Mouse (Mus musculus) liver, adult 2 months (tissue): ENCODE data around the gene Bhlhe23. TPM values are rescaled to one million over a fixed set of nuclear protein-coding genes. Genes with fewer than 3 reads are reported as not detected.

ENCODE experiments used
- DNase-seq: peaks from one replicate; pipeline ENCODE4 v3.0.0-alpha.2; 2011; ENCODE audit warnings: low read depth, low spot score; ENCODE audit errors: extremely low read depth
- H3K27ac ChIP-seq: fragments of 200-500 bp; replicated peaks from 2 replicates; pipeline ENCODE4 v1.5.1; 2012; ENCODE audit warnings: low read depth, mild to moderate bottlenecking, control low read depth, inconsistent platforms, low read length; ENCODE audit not compliant: insufficient read depth
- H3K27me3 ChIP-seq: fragments of 200-500 bp; 2 replicates; pipeline ENCODE4 v1.6.1; 2012; ENCODE audit warnings: mild to moderate bottlenecking, moderate library complexity, low read length, inconsistent platforms; ENCODE audit not compliant: control insufficient read depth, insufficient read depth
- H3K36me3 ChIP-seq: fragments of 200-500 bp; 2 replicates; pipeline ENCODE4 v1.6.1; 2012; ENCODE audit warnings: low read length, inconsistent platforms; ENCODE audit not compliant: control insufficient read depth, insufficient read depth
- H3K4me1 ChIP-seq: fragments of 200-500 bp; 2 replicates; pipeline ENCODE4 v1.6.1; 2011; ENCODE audit warnings: low read length; ENCODE audit not compliant: control insufficient read depth, insufficient read depth
- H3K4me3 ChIP-seq: fragments of 200-500 bp; 2 replicates; pipeline ENCODE4 v1.5.1; 2011; ENCODE audit warnings: low read depth, mild to moderate bottlenecking, control low read depth, low read length, moderate library complexity; ENCODE audit not compliant: insufficient read depth
- H3K79me2 ChIP-seq: fragments of 200-500 bp; 2 replicates; pipeline ENCODE4 v1.6.1; 2012; ENCODE audit warnings: inconsistent platforms, mild to moderate bottlenecking, low read length, moderate library complexity; ENCODE audit not compliant: control insufficient read depth, insufficient read depth
- H3K9ac ChIP-seq: fragments of 200-500 bp; 2 replicates; pipeline ENCODE4 v1.6.1; 2012; ENCODE audit warnings: low read depth, mild to moderate bottlenecking, control low read depth, inconsistent platforms, low read length
- CTCF ChIP-seq: fragments of 200-500 bp; IDR thresholded peaks from 2 replicates; pipeline ENCODE4 v1.5.1; 2011; ENCODE audit warnings: low read depth, low read length, control low read depth
- POLR2A ChIP-seq: fragments of 200-500 bp; IDR thresholded peaks from 2 replicates; pipeline ENCODE4 v1.6.1; 2011; ENCODE audit warnings: low read length, control low read depth; ENCODE audit not compliant: insufficient read depth; ENCODE audit errors: extremely low read depth
- WGBS: fragments of 180-500 bp; shearing (Covaris S2); methylation state at CpG from one replicate; pipeline ENCODE4 v1.1.7; 2018; 5-methylcytosine and 5-hydroxymethylcytosine counted together
- polyA plus RNA-seq: library from polyadenylated mRNA; depleted of rRNA; stranded (reverse); fragments of >200 nt; gene quantifications from 2 replicates; pipeline ENCODE4 v1.2.3, GENCODE M21; 2012
- total RNA-seq: library from RNA; depleted of rRNA; stranded (reverse); fragments of >200 nt; gene quantifications from 2 replicates; pipeline ENCODE4 v1.2.3, GENCODE M21; 2014

Bhlhe23 gene
- total and polyA plus RNA-seq, 2 experiments: not detected

DNA sequence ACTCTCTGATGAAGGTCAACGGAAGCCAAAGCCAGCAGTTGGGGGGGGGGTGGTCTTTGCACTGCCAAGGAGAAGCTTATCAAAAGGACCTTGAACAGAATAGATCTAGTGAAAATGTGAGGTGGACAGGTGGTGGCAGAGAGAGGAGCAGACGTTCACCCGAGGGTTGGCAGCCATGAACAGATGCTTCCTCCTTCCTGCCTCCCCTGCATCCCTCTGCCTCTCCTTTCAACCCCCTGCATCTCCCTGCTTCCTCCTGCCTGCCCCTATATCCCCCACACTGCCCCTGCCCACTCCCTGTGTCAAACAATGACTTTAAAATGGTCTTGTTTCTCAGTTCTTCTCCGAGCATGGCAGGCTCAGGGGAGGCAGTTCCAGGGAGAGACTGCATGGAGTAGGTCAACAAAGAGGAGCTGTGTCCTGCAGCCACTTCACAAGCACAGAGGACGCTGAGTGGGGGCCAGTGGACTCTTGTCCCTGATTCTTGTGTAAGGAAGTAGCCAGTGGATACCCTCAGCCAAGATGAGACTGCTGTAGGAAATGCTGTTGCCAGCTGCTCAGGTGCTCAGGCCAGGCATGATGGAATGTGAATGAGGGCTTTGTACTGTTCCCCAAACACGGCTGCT lies 39.9 kb upstream of the Bhlhe23 start:
- H3K9ac ChIP-seq: no peak overlapping the region
- no peaks in the 10 kb centered on the region for H3K4me1 ChIP-seq
- no peaks in the 10 kb centered on the region for H3K36me3 ChIP-seq
- H3K79me2 ChIP-seq: no peaks in the 10 kb centered on the region
- no peak for TF ChIP-seq POLR2A
- TF ChIP-seq CTCF: no peak
- DNase-seq: no peak
- no peak overlapping the region for H3K4me3 ChIP-seq
- H3K27me3 ChIP-seq: no peaks in the 10 kb centered on the region
- 54% methylated on average over 6 of the region's 6 CpGs for WGBS
- no peak overlapping the region for H3K27ac ChIP-seq

DNA sequence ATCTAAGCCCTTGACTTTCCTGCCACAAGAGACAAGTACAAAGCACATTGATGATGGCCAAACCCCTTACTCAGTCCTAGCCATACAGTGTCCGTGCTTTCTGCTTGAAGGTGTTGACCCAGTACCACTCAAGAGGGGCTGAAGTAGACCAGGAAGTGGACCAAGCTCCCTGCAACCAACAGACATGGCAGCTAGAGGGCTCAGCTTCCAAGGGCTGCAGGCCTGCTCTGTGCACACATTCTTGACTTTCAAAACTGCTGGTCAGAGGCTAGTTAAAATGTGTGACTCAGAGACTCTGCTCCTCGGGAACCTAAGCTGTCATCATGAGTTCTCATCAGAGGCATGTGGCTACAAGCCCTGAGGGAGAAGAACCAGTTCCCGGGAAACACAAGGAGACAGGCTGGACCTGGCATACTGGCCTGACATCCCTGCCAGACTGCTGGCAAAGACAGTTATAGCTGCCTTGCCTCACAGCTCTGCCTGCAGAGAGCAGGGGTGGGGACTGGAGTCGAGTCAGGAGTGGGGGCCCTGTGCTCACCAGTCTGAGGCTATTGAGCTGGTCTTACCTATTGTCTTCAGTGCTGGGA lies 37.4 kb upstream of the Bhlhe23 start:
- no peak overlapping the region for H3K9ac ChIP-seq
- H3K27me3 ChIP-seq: no peaks in the 10 kb centered on the region; the same call in 1 of the 2 replicates
- H3K27ac ChIP-seq: no peak overlapping the region
- no peaks in the 10 kb centered on the region for H3K4me1 ChIP-seq
- TF ChIP-seq POLR2A (no peak), CTCF (no peak)
- no peak overlapping the region for H3K4me3 ChIP-seq
- 55% methylated on average over 4 of the region's 4 CpGs for WGBS
- no peaks in the 10 kb centered on the region for H3K36me3 ChIP-seq
- DNase-seq: no peak
- no peaks in the 10 kb centered on the region for H3K79me2 ChIP-seq

DNA sequence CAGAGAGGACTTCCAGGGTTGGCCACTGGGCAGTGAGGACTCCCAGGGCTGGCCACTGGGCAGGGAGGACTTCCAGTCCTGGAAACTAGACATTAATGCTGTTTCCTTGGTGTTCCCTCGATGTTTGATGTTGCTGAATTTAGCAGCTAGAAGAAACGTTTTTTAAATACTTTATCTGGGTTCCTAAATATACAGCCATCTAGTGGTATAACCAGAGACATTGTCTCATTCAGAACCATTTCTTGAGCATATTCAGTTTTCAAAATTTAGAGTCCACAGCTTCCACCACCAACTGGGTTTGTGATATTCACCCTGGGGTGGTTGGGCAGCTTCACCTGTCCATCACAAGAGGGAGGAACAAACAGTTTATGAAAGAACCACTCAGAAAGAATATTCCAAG lies 34.3 kb upstream of the Bhlhe23 start:
- Histone ChIP-seq H3K27ac (no peak overlapping the region), H3K79me2 (no peaks in the 10 kb centered on the region), H3K36me3 (no peaks in the 10 kb centered on the region), H3K27me3 (no peaks in the 10 kb centered on the region; the same call in 1 of the 2 replicates), H3K4me1 (no peaks in the 10 kb centered on the region), H3K9ac (no peak overlapping the region), H3K4me3 (no peak overlapping the region)
- no peak for TF ChIP-seq CTCF
- no peak for TF ChIP-seq POLR2A
- DNase-seq: no peak
- 36% methylated on average over 2 of the region's 2 CpGs for WGBS

DNA sequence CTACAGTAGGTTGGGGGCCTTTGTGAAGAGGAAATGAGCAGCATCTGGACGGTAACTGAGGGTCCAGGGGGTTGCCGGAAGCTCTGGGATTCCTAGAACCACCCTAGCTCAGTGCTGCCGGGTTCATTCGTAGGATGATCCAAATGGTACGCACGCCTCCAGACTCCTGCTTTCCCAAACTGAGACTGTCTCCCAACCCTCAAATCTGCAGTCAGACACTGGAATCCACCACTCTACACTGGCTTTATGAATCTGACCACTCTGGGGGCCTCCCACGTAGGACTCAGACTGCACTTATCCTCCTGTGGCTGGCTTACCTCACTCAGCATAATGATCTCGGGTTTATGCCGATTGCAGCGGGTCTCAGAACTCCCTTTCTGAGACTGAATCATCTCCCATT lies 32.8 kb upstream of the Bhlhe23 start:
- Histone ChIP-seq H3K4me1 (no peaks in the 10 kb centered on the region), H3K27ac (no peak overlapping the region), H3K79me2 (no peaks in the 10 kb centered on the region), H3K4me3 (no peak overlapping the region), H3K36me3 (no peaks in the 10 kb centered on the region), H3K27me3 (no peaks in the 10 kb centered on the region; the same call in 1 of the 2 replicates), H3K9ac (no peak overlapping the region)
- no peak for TF ChIP-seq CTCF
- TF ChIP-seq POLR2A: no peak
- DNase-seq: no peak
- 76% methylated on average over 10 of the region's 10 CpGs for WGBS

DNA sequence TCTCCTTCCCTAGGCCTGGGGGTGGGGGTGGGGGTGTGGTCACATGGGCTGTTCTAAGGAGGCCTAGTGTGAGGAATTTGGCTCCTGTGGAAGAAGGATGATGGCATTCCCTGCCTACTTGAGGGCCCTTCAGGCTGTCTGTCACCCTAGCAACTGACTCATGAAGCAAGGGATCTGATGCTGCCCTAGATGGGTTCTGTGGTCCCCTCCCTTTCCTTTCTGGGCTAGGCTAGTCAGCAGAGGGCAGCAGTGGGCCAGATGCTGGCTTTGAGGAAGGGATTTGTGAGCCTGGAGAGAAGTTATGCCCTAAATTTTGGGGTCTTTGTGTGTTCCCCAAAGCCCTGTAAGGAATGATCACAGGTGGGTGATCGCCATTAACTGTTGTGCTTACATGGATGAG lies 29.3 kb upstream of the Bhlhe23 start:
- H3K9ac ChIP-seq: no peak overlapping the region
- H3K79me2 ChIP-seq: no peaks in the 10 kb centered on the region
- no peak for DNase-seq
- 48% methylated on average over 1 of the region's 1 CpGs for WGBS
- H3K27me3 ChIP-seq: no peaks in the 10 kb centered on the region; the same call in 1 of the 2 replicates
- TF ChIP-seq POLR2A: no peak
- peak; percentile 45 for TF ChIP-seq CTCF
- H3K4me1 ChIP-seq: no peaks in the 10 kb centered on the region
- no peak overlapping the region for H3K4me3 ChIP-seq
- no peaks in the 10 kb centered on the region for H3K36me3 ChIP-seq
- no peak overlapping the region for H3K27ac ChIP-seq

DNA sequence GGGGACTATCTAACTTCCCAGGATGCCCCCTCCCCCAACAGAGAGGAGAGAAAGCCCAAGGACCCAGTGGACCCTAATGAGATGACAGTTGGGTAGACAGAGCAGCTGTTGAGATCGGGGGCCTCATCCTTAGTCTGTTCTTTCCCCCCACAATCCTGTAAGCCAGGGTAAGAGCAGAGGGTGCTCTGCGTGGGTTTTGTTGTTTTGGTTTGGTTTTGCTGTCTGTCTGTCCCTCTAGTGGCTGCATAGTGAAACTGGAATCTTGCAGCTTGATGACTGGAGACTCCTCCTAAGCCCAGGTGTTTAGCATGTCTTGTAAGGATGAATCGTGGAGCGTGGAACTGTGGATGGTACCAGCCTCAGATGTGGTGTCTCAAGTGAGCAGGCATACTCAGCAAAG lies 19.3 kb upstream of the Bhlhe23 start:
- no peak for TF ChIP-seq CTCF
- TF ChIP-seq POLR2A: no peak
- no peak overlapping the region for H3K27ac ChIP-seq
- no peak overlapping the region for H3K4me3 ChIP-seq
- H3K36me3 ChIP-seq: no peaks in the 10 kb centered on the region
- 59% methylated on average over 4 of the region's 4 CpGs for WGBS
- DNase-seq: no peak
- H3K4me1 ChIP-seq: no peaks in the 10 kb centered on the region
- no peaks in the 10 kb centered on the region for H3K79me2 ChIP-seq
- H3K27me3 ChIP-seq: peaks cover 2% of the 10 kb centered on the region; the same call in 1 of the 2 replicates
- H3K9ac ChIP-seq: no peak overlapping the region
